Mouse (Mus musculus) CD4-positive helper T cell, adult 2 months (primary cell): ENCODE measurements around the gene Aip.
A peak's percentile ranks its signal among the peaks of the same experiment; 100 is the strongest.

Experiments used
- DNase-seq: peaks from one replicate; pipeline ENCODE4 v3.0.0-alpha.2; 2012; ENCODE audit warnings: low read depth, missing footprints, low spot score

Gene Aip

DNA sequence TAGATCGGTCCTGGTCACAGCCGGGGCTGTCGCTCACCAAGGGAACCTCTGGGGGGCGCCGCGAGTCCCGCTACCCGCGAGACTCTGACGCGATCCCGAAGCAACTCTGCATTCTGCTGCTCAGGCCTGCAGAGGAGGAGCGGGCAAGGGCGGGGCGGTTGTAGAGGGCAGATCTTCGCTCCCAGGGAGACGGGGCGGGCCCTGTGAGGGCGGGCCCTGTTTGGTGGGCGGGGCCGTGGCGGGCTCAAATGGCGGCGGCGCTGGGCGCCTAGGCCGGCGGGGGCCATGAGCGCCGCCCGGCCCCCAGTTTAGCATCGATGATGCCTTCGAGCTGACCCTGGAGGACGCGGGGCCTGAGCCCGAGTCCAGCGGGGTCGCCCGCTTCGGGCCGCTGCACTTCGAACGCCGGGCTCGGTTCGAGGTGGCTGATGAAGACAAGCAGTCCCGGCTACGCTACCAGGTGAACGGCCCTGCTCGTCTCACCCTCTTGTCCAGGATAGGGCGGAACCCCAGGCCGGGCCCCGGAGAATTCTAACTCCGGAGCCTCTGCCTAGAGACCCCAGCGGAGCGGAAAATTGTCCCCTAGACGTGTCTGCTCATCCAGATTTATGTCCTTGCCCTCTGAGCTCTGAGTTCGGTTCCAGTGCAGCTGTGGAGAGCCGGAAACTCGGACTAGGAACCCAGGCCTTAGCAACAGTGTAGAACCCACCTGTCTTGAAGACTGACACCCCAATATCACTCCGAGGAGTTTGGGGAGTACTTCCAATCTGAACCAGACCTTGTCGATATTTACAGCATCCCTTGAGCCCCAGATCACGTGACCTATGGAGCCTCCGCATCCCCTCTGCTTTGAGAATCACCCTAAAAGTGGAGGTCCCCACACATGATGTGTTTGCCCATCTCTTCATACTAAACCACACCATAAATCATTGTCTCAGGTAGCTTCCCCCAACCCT lies at the start of gene Aip:
Gene Aip, minus strand, starts transcription at position 118 of the 956 bp plus-strand sequence.
- DNase-seq, result peak; percentile 99

DNA sequence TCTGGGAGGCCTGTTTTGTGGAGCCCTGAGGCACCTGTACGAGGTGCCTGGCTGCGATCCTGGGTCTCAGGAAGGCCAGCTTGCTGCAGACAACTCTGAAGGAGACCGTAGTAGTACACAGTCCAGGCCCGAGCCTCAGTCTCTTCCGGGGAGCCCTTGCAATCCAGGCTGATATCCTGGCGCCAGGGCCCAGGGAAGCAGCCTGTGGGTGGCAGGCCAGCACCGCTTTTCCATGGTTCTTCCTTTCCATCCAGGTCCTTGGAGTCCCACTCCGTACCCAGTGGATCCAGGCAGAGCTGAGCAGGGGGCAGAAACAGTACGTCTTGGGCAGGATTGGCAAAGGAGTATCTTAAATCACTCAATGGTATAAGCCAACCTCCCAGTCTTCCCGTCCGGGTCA lies 47.3 kb upstream of the Aip start:
- no peak for DNase-seq

DNA sequence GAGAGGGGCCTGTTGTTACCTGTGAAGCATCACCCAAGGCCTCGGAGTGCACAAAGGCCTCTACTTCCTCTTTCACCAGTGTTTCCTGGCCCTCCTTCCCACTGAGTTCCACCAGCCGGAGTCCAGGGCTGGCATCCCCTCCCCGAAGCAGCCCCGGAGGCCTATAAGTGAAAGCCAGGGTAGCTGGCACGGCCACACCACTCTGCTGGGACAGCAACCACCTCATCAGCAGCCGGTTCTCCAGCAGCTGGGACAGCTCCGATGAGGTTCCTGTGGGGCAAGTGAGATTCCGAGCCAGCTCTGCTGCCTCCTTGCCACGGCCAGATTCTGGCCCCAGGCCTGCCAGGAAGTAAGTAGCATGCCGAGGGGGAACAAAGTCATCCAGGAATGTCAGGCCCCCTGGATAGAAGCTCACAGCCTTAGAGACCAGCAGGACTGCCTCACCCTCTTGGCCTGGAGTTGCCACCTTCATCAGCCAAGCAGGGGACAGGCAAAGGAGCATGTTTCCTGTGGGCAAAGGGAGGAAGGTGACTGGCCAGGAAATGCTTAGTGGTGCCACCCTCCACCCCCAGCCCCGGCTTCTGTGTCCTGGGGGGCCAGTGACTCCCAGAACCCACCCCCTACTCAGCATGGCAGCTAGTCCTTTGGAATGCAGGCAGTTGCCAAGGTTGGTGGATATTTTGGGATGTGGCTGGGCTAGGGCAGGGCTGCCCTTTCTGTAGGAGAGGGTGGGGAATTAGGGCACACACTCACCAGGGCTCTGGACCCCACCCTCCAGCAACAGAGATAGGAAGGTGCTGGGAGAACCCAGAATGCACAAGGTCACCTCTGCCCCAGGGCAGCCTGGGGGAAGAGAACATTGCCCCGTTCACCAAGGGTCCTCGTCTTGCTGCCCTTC lies 46.0 kb upstream of the Aip start:
- DNase-seq, result no peak

DNA sequence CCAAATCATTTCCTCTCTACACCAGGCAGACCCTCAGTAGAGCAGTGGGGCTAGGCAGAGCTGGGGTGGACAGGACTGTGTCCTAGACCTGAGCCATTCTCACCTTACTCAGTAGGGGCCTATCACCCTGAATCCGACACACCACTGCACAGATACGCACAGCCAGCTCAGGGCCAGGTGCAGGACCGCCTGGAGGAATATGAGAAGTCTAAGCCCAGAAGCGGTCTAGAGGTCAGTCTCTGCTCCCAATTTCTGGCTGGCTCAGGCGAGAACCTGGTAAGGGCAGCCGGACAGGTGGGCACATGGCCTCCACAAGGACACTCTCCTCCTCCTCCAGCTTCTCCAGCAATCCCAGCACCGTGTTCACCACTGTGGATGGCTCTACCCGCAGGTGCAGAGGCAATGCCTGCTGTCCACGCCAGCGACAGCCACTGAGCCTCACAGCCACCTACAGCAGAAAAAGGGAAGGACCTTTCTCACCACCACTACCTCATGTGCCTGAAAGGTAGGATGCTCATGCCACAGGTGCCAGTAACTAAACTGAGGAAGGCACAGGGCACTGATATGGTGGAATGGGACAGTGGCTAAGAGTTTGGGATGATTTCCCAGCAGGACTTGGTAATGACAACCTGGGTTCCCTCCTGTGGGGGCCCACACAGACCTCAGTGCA lies 45.2 kb upstream of the Aip start:
- no peak for DNase-seq

DNA sequence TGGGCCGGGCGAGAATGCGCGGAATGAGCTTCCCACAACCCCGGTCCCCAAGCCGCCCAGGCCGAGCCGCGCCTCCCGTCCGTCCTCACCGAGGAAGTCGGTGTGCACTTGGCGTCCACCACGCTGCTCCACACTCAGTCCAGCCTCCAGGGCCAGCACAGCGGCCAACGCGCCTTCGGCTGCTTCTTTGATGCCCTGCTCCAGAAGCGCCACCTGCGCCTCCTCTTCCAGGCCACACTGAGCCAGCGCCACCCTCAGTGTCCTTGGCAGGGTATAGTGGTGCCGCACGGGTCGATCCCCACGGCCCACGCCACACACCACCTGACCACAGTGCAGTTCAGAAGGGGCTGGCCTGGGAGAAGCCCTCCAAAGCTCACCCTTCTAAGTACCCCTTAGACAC lies 44.2 kb upstream of the Aip start:
- DNase-seq, result no peak

DNA sequence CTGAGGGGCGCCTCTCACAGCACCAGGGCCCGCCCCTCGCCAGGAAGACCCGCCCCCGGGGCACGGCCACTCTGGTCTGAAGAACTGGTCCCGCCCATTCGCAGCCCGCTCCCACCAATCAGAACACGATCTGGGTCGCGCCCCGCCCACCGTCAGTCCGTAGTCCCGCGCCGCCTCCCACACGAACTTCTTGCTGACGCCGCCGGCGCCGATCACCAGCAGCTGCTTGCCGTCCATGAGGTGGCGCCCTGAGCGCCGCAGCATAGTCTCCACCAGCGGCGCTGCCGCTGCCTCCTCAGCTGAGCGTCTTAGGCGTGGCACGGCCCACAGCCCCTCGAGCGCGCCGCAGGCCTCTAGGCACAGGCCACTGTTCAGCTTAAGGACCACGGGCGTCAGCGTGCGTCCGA lies 43.7 kb upstream of the Aip start:
- peak; percentile 99 for DNase-seq

DNA sequence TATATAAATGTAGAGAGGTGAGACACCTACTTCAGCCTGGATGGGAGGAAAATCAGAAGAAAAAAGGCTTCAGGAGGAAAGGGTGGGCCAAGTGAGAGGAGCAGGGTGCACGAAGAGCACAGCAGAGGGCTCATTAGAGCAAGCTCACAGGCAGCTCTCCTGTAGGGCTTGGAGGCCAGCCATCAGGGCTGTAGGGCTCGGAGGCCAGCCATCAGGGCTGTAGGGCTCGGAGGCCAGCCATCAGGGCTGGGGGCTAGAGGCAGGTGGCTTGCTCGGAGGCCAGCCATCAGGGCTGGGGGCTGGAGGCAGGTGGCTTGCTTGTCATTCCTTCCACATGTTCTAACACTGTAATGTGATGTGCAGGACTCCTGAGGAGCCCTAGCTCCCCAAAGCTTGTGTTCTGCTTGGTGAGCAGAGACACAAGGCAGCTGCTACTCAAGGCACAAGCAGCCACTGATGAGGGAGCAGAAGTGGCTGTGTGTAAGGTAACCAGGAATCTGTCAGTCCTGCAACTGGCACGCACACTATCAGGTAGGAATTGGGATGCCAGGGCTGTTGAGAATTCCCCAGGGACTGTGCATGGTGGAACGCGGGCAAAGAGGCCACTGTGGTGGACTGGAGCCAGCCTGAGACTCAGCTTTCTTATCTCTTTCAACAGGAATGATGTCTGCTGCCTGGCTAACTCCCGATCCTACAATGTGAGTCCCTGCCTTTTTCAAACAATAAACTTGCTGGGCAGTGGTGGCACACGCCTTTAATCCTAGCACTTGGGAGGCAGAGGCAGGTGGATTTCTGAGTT lies 41.2 kb upstream of the Aip start:
- no peak for DNase-seq

DNA sequence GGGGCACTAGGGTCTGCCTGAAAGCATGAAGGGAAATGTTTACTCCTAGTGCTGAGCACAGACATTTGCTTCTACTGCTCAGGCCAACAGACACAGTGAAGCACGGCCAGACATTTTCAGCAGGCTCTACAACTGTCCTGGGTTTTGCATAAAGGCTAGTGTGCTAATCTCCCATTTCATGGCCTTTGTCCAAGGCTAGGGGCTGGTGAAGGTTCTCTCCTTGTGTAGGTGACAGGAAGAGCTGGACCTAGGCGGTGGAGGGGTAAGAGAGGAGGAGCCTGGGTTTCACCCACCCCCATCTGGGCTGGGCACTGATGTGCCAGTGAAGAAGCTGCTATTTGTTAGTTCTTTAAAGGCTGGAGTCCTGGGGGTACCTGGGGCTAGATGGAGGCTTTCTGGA lies 39.1 kb upstream of the Aip start:
- no peak for DNase-seq

DNA sequence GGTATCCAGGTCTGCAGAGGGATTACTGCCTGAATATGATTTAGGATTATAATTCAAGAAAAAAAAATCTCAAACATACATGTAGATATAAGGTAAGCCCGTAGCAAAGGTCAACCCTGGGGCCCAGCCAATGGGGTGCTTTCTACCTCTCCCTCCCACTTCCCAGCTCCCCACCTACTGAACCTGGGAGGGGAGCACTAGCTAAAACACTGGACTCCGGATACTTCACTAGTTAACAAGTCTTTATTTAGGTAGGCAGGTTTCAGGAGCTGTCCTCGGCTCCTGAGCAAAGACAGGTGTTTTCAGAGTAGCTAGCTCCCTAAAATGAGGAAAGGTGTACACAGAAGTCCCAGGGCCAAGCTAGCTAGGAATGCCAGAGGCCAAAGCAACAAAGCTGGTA lies 38.4 kb upstream of the Aip start:
- no peak for DNase-seq

DNA sequence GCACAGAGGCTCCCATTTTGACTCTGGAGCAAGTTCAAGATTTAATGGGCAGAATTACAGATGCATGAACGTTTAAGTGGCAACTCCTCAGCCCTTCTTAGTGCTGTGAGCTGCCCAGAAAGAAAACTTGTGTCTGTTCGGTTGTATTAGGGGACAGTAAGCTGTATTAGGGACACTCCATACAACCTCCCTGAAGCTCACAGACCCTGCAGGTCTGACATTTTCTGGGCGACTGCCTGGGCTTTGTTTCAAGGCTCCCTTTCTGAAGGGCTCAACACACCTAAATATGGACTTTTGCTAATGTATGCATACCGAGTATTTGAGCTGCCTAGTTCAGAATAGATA lies 37.9 kb upstream of the Aip start:
- DNase-seq, result no peak

DNA sequence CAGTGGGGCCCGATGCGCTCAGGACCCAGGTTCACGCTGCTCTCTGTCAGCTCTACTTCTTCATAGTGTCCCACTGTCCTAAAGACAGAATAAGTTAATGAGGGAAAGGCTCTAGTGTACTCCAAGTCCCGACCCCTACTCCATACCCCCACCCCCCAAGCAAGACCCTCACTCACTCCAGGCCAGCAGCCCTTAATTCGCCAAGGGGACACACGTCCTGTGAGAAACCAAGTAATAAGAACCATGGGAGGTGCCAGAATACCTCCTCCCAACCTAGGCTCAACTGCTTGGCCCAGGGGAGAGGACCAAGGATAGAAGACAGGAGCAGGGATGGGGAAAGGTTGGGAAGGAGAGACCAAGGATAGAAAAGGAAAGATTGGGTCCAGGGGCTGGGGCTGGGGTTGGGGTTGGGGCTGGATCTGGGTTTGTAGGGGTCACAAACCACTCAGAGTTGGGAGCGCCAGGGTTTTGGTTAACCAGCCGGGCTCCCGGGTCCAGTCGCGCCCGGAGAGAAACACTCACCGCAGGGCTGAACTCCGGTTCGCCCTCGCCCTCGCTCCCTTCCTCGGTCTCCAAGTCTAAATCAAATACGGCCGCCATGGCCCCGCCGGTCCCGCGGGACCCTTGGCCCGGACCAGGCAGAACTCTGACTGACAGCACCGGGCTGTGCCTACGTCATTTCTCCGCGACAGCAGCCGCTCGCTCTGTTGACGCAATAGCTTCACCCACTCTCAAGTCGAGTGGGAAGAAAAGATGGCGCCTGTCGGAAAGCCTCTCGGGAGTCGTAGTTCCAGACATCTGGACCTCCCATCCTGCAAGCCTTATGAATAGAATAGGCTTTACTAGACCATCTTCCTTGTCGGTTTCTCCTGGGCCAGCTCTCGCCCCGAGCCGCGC lies 37.2 kb upstream of the Aip start, which contains the start of gene Rps6kb2:
Gene Rps6kb2, minus strand, starts transcription at position 709 of the 897 bp plus-strand sequence.
- peak; percentile 95 for DNase-seq

DNA sequence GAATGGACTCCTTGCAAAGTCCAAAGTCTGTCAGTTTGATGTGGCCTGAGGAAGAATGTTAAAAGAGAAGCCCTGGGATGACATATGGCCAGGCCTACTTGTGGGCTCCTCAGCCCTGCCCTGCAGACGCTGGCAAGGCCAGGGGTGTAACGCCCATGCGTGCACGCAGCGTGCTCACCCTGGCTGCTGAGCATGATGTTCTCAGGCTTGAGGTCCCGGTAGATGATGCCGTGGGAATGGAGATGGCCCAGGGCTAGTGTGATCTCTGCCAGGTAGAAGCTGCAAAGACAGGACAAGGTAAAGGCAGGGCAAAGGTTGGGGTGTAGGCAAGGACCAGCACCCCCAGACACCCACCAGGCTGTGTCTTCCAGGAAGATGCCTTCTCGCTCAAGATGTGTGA lies 33.4 kb upstream of the Aip start:
- no peak for DNase-seq

DNA sequence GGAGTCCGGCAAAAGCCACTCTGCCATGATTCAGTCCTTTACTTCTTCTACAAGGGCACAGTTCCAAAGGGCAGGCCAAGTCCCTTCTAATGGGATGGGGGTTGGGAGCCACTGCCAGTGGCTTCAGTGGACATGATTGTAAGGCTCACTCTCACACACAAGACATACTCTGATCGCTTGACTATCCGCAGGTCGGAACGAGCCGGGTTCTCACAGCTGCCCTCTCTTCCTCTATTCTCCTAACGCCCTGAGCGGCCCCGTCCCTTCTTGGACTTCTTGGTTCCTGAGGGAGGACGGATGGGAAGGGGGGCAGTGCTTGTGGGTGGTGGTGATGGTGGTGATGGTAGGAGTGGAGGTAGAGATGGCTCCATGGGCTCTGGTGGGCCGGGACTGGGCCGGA lies 31.1 kb upstream of the Aip start:
- no peak for DNase-seq

DNA sequence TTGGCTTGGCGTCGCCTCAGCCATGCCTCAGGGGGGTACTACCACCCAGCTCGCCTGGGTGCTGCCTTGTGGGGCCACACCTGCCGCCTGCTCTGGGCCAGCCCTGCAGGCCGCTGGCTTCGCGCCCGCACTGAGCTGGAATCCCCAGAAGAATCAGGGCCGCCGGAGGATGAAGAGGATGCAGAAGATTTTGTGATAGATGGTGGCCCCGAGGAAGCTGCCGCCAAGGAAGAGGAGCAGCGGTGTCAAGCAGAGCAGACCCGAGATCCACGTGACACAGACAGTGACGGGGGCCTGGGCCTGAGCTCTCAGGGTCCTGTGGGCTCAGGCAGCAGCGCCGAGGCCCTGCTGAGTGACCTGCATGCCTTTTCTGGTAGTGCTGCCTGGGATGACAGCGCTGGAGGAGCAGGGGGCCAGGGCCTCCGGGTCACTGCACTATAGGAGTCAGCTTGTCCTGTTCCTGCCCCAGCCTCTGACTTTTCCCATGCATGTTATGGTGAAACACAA lies 30.5 kb upstream of the Aip start:
- DNase-seq, result peak; percentile 32

DNA sequence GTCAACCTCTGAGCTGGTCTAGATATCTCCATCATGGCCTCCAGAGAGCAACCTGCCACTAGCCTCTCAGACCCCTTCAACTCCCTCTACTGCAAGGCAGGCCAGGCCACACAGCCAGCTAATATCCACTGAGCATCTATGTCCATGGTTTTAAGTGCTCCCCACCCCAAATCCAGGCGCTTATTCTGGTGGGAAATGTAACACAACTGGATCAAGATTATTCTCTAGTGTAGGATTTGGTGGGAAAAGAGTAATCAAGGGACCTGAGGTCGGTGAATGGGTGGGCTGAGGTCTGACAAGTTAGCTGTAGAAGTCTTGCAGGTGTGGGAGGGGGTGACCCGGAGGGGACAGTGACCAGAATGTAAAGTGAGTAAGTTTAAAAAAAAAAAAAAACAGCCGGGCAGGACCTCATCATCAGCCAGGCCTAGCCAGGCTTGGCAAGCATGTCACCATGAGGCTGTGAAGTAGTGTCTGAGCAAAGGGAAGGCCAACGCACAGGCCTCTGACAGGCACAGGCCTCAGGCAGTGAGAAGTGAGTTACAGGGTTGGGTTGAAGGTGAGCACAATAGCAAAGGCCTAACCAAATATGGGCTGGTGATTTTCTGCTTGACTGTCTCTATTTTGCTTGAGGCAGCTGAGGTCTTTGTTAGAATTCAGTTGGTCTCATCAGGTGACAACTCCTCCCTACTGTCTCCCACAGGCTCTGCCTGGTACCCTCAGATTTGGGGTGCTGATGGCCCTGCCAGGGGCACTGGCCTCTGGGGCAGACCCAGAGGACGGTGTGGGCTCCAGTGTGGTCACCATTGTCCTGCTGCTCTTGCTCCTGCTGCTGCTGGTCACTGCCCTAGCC lies 29.8 kb upstream of the Aip start:
- peak; percentile 43 for DNase-seq

DNA sequence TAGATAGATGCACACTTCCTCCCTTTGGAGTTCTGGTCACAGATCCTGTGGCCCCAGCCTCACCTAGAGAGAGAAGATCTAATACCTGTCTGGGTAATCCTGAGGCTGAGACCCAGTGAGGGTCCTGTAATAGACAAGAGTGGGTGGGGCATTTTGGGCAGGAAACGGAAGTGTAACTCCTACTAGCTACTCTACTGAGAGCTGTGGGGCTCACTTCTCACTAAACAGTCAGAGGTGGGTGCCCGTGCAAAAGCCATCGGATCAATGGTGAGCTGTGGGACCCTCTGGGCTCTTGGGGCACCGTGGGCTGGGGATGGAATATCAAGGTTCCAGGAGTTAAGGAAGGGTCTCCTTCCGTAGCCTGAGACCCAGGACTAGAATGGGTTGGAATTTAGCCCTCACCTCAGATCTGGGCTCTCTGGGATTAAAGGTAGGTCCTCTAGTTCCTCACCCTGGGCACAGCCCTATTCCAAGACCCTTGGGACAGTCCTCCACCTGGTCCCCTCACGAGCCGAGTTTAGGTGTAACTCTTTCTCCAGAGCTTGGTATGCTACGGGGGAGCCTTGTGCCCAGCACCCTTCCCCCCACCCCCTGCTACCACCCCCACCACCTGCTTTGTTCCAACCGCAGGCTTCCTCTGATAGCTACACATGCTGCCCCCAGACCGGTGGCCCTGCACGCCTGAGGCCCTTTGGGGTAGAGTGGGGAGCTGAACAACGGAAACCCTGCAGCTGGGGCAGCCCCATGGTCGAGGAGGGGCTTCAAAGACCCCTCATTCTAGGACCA lies 29.0 kb upstream of the Aip start:
- peak; percentile 71 for DNase-seq

DNA sequence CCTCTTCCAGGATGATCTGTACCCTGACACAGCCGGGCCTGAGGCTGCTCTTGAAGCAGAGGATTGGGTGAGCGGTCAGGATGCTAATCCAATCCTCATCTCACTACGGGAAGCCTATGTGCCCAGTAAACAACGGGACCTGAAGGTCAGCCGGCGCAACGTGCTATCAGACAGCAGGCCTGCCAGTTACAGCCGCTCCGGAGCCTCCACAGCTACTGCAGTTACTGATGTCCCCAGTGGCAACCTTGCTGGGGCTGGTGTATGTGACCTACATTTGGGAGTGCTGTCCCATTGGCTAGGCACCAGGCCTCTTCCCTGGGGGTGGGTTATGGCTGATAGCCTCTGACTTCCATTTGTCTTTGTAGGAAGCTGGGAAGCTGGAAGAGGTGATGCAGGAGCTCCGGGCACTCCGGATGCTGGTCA lies 27.6 kb upstream of the Aip start, which contains the start of gene Ptprcap:
Gene Ptprcap, plus strand, starts transcription at position 373 of the 423 bp plus-strand sequence.
- DNase-seq, result no peak
